Mouse (Mus musculus): ENCODE data around the gene Gm21637. TPM values are rescaled to one million over a fixed set of nuclear protein-coding genes. Genes with fewer than 3 reads are reported as not detected.
"Not testable (repeated sequence)": the region's sequence is repeated elsewhere in the genome, so short reads cannot be mapped to it uniquely, and the experiment has no call there.

The Gm21637 gene
- not detected in 2 replicates for polyA plus RNA-seq (2016; fragmentation: Nextera tagmentation; extraction: Ambion mirVana)

GRCm38 (mm10) chrX:31961744-31962143 is at the start of gene Gm21637:
TSS of gene Gm21637 (plus strand) at chrX:31962044.
- H3K27ac ChIP-seq (ENCODE audit: poor library complexity, severe bottlenecking); H3K4me3 ChIP-seq; H3K36me3 ChIP-seq; H3K9ac ChIP-seq; ATAC-seq (ENCODE audit: insufficient number of reproducible peaks, low FRiP score); H3K27me3 ChIP-seq (replicated peaks); H3K4me2 ChIP-seq; H3K9me3 ChIP-seq (replicated peaks); H3K4me1 ChIP-seq (replicated peaks): not testable (repeated sequence)
- WGBS, result no CpG with 5 or more reads among the region's 1 CpGs

Other genes with a start within 250 kb of the Gm21637 start
- gene Btbd35f25, start 244.9 kb upstream of the Gm21637 start, polyA plus RNA-seq (2016; fragmentation: Nextera tagmentation; extraction: Ambion mirVana), result not detected in 2 replicates
- gene Btbd35f22, start 85.8 kb downstream of the Gm21637 start, polyA plus RNA-seq (2016; fragmentation: Nextera tagmentation; extraction: Ambion mirVana), result not detected in 2 replicates

Data from heart, embryonic 12.5 days (tissue).